Mouse (Mus musculus) kidney, adult 2 months (tissue): ENCODE measurements around the gene Hist1h2aa.

Experiments used
- CTCF ChIP-seq: fragments of 200-500 bp; conservative IDR thresholded peaks from 2 replicates; pipeline ENCODE4 v1.5.1; 2011; ENCODE audit warnings: low read depth, mild to moderate bottlenecking, control low read depth, low read length, moderate library complexity, mixed read lengths; ENCODE audit not compliant: insufficient read depth, insufficient read length
- POLR2A ChIP-seq: fragments of 200-500 bp; IDR thresholded peaks from one replicate; pipeline ENCODE4 v1.6.1; 2011; ENCODE audit warnings: low read depth, low read length, control low read depth

DNA sequence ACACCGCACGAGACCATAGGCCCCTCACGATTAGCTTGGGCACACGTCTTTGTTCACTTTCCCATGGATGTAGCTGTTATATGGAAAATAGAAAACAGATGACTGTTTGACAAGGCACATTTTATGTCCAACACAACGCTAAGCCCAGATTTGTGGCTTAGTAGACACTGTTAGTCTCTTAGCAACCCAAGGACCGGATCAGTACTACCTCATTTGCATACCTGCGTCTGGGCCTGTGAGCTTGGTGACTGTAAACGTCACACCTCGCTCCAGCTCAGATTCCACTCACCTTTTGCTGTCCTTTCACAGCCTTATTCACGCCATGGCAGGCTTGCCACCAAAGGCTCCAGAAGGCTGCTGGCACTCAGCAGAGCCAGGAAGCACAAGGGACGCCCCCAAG lies 3.4 kb upstream of the Hist1h2aa start:
- TF ChIP-seq POLR2A (no peak), CTCF (no peak)
